Mouse (Mus musculus): ENCODE measurements around the gene Zfp605. TPM values are rescaled to one million over a fixed set of nuclear protein-coding genes. Genes with fewer than 3 reads are reported as not detected.
A peak's percentile ranks its signal among the peaks of the same experiment; 100 is the strongest.

Gene Zfp605
- polyA plus RNA-seq, 1 experiment from 2014 or later = 1.3 TPM

- H3K4me3 ChIP-seq (replicated peaks) = peak within 1 kb of the TSS; percentile 90
- ATAC-seq (ENCODE audit: low read depth) (peak; percentile 99), DNase-seq (peak; percentile 99)
- no peaks in the 10 kb centered on the region for H3K27me3 ChIP-seq
- peaks cover 32% of the 10 kb centered on the region for H3K4me1 ChIP-seq (replicated peaks)
- WGBS (ENCODE audit: insufficient replicate concordance) = 3% methylated on average over 46 of the region's 46 CpGs
- H3K36me3 ChIP-seq = peaks cover 16% of the 10 kb centered on the region
- 0 out of 2 replicates have a peak, but pooled peaks cover 6% of the 10 kb centered on the region for H3K9me3 ChIP-seq (replicated peaks)
- peak within 1 kb of the TSS; percentile 90 for H3K27ac ChIP-seq
- peak within 1 kb of the TSS; percentile 91 for H3K9ac ChIP-seq
- H3K4me2 ChIP-seq = peak within 1 kb of the TSS; percentile 80
These were observed 25.6 kb downstream of the Zfp605 start, which contains the start of gene Chfr for GRCm38 (mm10) chr5:110135293-110136086. TSS of gene Chfr (plus strand) at chr5:110135842.

GRCm38 (mm10) chr5:110136087-110136464 lies 26.2 kb downstream of the Zfp605 start:
- no peak for DNase-seq
- H3K27me3 ChIP-seq = no peaks in the 10 kb centered on the region
- peak overlapping the region; percentile 90 for H3K27ac ChIP-seq
- 0 out of 2 replicates have a peak, but pooled peaks cover 6% of the 10 kb centered on the region for H3K9me3 ChIP-seq (replicated peaks)
- H3K36me3 ChIP-seq = peaks cover 21% of the 10 kb centered on the region
- H3K9ac ChIP-seq = peak overlapping the region; percentile 91
- 4% methylated on average over 18 of the region's 18 CpGs for WGBS (ENCODE audit: insufficient replicate concordance)
- peak; percentile 24 for ATAC-seq (ENCODE audit: low read depth)
- peak overlapping the region; percentile 80 for H3K4me2 ChIP-seq
- H3K4me1 ChIP-seq (replicated peaks) = peaks cover 32% of the 10 kb centered on the region
- peak overlapping the region; percentile 90 for H3K4me3 ChIP-seq (replicated peaks)

- no peak for ATAC-seq (ENCODE audit: low read depth)
- Histone ChIP-seq H3K4me2 (no peak overlapping the region), H3K27ac (no peak overlapping the region), H3K9ac (no peak overlapping the region), H3K9me3 (replicated peaks) (0 out of 2 replicates have a peak, but pooled peaks cover 6% of the 10 kb centered on the region), H3K4me1 (replicated peaks) (peaks cover 32% of the 10 kb centered on the region), H3K36me3 (peaks cover 34% of the 10 kb centered on the region), H3K27me3 (no peaks in the 10 kb centered on the region), H3K4me3 (replicated peaks) (no peak overlapping the region)
- WGBS (ENCODE audit: insufficient replicate concordance) = 86% methylated on average over 3 of the region's 3 CpGs
- no peak for DNase-seq
These were observed 27.9 kb downstream of the Zfp605 start for GRCm38 (mm10) chr5:110137816-110138215.

DNA sequence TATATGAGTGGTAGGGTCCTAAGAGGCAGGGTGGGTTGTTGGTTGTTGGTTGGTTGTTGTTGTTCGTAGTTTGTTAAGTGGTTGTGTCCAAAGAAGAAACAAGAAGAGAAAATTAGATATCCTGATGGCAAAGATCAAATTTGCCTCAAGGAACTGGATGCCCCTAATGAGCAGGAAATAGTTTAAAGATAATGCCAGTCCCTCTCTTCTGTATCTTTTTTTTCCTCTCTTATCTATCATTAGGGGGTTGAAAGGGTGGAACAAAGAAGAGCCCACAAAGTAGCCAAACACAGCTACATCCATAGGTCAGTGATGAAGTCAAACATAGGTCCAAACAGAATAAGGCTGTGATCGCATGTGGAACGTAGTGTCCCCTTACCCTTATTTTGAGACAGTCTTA lies 29.4 kb downstream of the Zfp605 start:
- peaks cover 45% of the 10 kb centered on the region for H3K36me3 ChIP-seq
- peaks cover 32% of the 10 kb centered on the region for H3K4me1 ChIP-seq (replicated peaks)
- 80% methylated on average over 3 of the region's 3 CpGs for WGBS (ENCODE audit: insufficient replicate concordance)
- no peak overlapping the region for H3K27ac ChIP-seq
- H3K27me3 ChIP-seq = no peaks in the 10 kb centered on the region
- H3K4me2 ChIP-seq = no peak overlapping the region
- no peak for DNase-seq
- H3K4me3 ChIP-seq (replicated peaks) = no peak overlapping the region
- no peaks in the 10 kb centered on the region for H3K9me3 ChIP-seq (replicated peaks)
- ATAC-seq (ENCODE audit: low read depth) = no peak
- H3K9ac ChIP-seq = no peak overlapping the region

- no peak overlapping the region for H3K4me3 ChIP-seq (replicated peaks)
- H3K27me3 ChIP-seq = no peaks in the 10 kb centered on the region
- H3K4me1 ChIP-seq (replicated peaks) = peaks cover 32% of the 10 kb centered on the region
- ATAC-seq (ENCODE audit: low read depth) (no peak), DNase-seq (no peak)
- no peak overlapping the region for H3K27ac ChIP-seq
- H3K36me3 ChIP-seq = peaks cover 55% of the 10 kb centered on the region
- H3K9ac ChIP-seq = no peak overlapping the region
- no peak overlapping the region for H3K4me2 ChIP-seq
- H3K9me3 ChIP-seq (replicated peaks) = no peaks in the 10 kb centered on the region
- WGBS (ENCODE audit: insufficient replicate concordance) = 78% methylated on average over 7 of the region's 7 CpGs
These were observed 30.5 kb downstream of the Zfp605 start for GRCm38 (mm10) chr5:110140424-110140823.

- Histone ChIP-seq H3K4me3 (replicated peaks) (no peak overlapping the region), H3K36me3 (peaks cover 71% of the 10 kb centered on the region), H3K4me1 (replicated peaks) (peaks cover 19% of the 10 kb centered on the region), H3K27ac (no peak overlapping the region), H3K27me3 (no peaks in the 10 kb centered on the region), H3K9ac (no peak overlapping the region), H3K9me3 (replicated peaks) (no peaks in the 10 kb centered on the region), H3K4me2 (no peak overlapping the region)
- WGBS (ENCODE audit: insufficient replicate concordance) = 72% methylated on average over 2 of the region's 2 CpGs
- ATAC-seq (ENCODE audit: low read depth) = no peak
- no peak for DNase-seq
These were observed 32.4 kb downstream of the Zfp605 start for GRCm38 (mm10) chr5:110142309-110142708.

- no peak for ATAC-seq (ENCODE audit: low read depth)
- H3K9me3 ChIP-seq (replicated peaks) = no peaks in the 10 kb centered on the region
- H3K4me3 ChIP-seq (replicated peaks) = no peak overlapping the region
- peaks cover 77% of the 10 kb centered on the region for H3K36me3 ChIP-seq
- H3K27ac ChIP-seq = no peak overlapping the region
- WGBS (ENCODE audit: insufficient replicate concordance) = 79% methylated on average over 5 of the region's 5 CpGs
- DNase-seq = no peak
- no peak overlapping the region for H3K9ac ChIP-seq
- no peaks in the 10 kb centered on the region for H3K27me3 ChIP-seq
- H3K4me1 ChIP-seq (replicated peaks) = peaks cover 14% of the 10 kb centered on the region
- H3K4me2 ChIP-seq = no peak overlapping the region
These were observed 33.1 kb downstream of the Zfp605 start for GRCm38 (mm10) chr5:110143007-110143406.

GRCm38 (mm10) chr5:110169374-110169773 lies 59.5 kb downstream of the Zfp605 start:
- Histone ChIP-seq H3K36me3 (peaks cover 61% of the 10 kb centered on the region), H3K4me1 (replicated peaks) (no peaks in the 10 kb centered on the region), H3K9me3 (replicated peaks) (no peaks in the 10 kb centered on the region), H3K4me2 (no peak overlapping the region), H3K9ac (no peak overlapping the region), H3K27me3 (no peaks in the 10 kb centered on the region), H3K27ac (no peak overlapping the region), H3K4me3 (replicated peaks) (no peak overlapping the region)
- WGBS (ENCODE audit: insufficient replicate concordance) = 86% methylated on average over 4 of the region's 4 CpGs
- ATAC-seq (ENCODE audit: low read depth) = no peak
- no peak for DNase-seq

- Histone ChIP-seq H3K4me1 (replicated peaks) (peaks cover 32% of the 10 kb centered on the region), H3K9me3 (replicated peaks) (no peaks in the 10 kb centered on the region), H3K4me3 (replicated peaks) (peak within 1 kb of the TSS; percentile 89), H3K36me3 (peaks cover under 1% of the 10 kb centered on the region; the same call in 1 of the 2 replicates), H3K4me2 (peak within 1 kb of the TSS; percentile 85), H3K27me3 (no peaks in the 10 kb centered on the region), H3K27ac (peak within 1 kb of the TSS; percentile 77), H3K9ac (peak within 1 kb of the TSS; percentile 88)
- peak; percentile 89 for DNase-seq
- under 1% methylated on average over 41 of the region's 41 CpGs for WGBS (ENCODE audit: insufficient replicate concordance)
- peak; percentile 94 for ATAC-seq (ENCODE audit: low read depth)
These were observed 66.6 kb downstream of the Zfp605 start, which contains the start of gene Golga3 for GRCm38 (mm10) chr5:110176362-110177020. TSS of gene Golga3 (plus strand) at chr5:110176701.

DNA sequence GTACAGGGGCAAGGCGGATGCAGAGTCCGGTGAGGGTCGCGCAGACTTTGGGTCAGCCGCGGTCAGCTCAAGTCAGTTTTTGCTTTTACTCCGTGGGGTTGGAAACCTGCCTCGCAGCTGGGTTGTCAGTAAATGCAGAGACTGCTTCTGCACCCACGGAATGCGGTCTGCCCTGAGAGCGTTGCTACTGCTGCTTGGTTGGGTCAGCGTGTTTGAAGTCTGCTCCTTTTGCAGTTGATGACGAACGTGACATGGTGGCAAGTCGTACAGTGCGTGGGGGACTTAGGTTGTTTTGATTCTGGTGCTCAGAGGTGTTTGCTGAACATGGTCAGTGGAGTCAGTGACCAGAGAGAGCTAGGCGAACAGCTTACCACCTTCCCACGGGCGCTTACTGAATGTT lies 67.1 kb downstream of the Zfp605 start:
- H3K4me2 ChIP-seq = peak overlapping the region; percentile 85
- no peaks in the 10 kb centered on the region for H3K27me3 ChIP-seq
- DNase-seq (no peak), ATAC-seq (ENCODE audit: low read depth) (peak; percentile 17)
- peaks cover 5% of the 10 kb centered on the region for H3K36me3 ChIP-seq
- H3K9ac ChIP-seq = peak overlapping the region; percentile 88
- peak overlapping the region; percentile 77 for H3K27ac ChIP-seq
- peak overlapping the region; percentile 89 for H3K4me3 ChIP-seq (replicated peaks)
- H3K4me1 ChIP-seq (replicated peaks) = peaks cover 32% of the 10 kb centered on the region
- H3K9me3 ChIP-seq (replicated peaks) = no peaks in the 10 kb centered on the region
- WGBS (ENCODE audit: insufficient replicate concordance) = under 1% methylated on average over 19 of the region's 19 CpGs

DNA sequence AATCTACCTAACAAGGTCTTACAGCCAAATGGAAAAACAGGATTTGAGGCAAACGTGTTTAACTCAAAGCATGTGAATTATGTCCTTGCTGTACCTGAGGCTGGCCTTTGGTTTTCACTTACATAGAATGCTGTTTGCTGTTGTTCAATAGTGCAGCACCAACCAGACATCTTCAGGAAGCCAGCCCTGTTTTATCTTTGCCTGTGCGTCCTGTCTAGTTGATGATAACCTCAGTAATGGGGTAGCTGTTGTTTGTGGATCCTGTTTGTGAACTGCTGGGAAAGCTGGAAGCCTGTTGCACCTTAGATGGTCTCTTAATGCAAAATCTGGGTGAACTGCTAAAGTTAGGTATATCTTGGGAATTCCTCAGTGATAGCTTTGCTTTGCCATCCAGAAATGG lies 68.7 kb downstream of the Zfp605 start:
- WGBS (ENCODE audit: insufficient replicate concordance) = 26% methylated on average over 2 of the region's 2 CpGs
- H3K36me3 ChIP-seq = peaks cover 17% of the 10 kb centered on the region
- ATAC-seq (ENCODE audit: low read depth) (no peak; the same call in 1 of the 2 replicates), DNase-seq (peak; percentile 20)
- peak overlapping the region; percentile 1; the same call in 1 of the 2 replicates for H3K9ac ChIP-seq
- no peaks in the 10 kb centered on the region for H3K27me3 ChIP-seq
- no peak overlapping the region for H3K4me3 ChIP-seq (replicated peaks)
- H3K27ac ChIP-seq = peak overlapping the region; percentile 48
- H3K4me1 ChIP-seq (replicated peaks) = peaks cover 32% of the 10 kb centered on the region
- H3K9me3 ChIP-seq (replicated peaks) = no peaks in the 10 kb centered on the region
- H3K4me2 ChIP-seq = peak overlapping the region; percentile 39
